Mouse (Mus musculus) liver, embryonic 14.5 days (tissue): ENCODE measurements around the gene Rcvrn.

Experiments used
- CTCF ChIP-seq: IDR thresholded peaks from 2 replicates; pipeline ENCODE4 v1.5.1; 2016; ENCODE audit warnings: antibody characterized with exemption, low read depth, control low read depth
- EP300 ChIP-seq: IDR thresholded peaks from 2 replicates; pipeline ENCODE4 v1.6.1; 2016; ENCODE audit warnings: antibody characterized with exemption, low read depth

- TF ChIP-seq CTCF, result no peak
- TF ChIP-seq EP300, result no peak
These were observed 15.2 kb upstream of the Rcvrn start for GRCm38 (mm10) chr11:67679930-67680329.
